Mouse (Mus musculus) liver, postnatal 0 days (tissue): Measurements from ENCODE around the gene Tubb1.

Experiments used
- CTCF ChIP-seq: sonication (generic); IDR thresholded peaks from 2 replicates; pipeline ENCODE4 v1.5.1; 2016; ENCODE audit warnings: antibody characterized with exemption, low read depth
- EP300 ChIP-seq: IDR thresholded peaks from 2 replicates; pipeline ENCODE4 v1.6.1; 2016; ENCODE audit warnings: antibody characterized with exemption, low read depth, mild to moderate bottlenecking

GRCm38 (mm10) chr2:174441898-174442297 lies 8.6 kb upstream of the Tubb1 start:
- TF ChIP-seq CTCF, result no peak
- no peak for TF ChIP-seq EP300
